Mouse (Mus musculus) cerebellum, adult 2 months (tissue): ENCODE data around the gene Msmo1. TPM values are rescaled to one million over a fixed set of nuclear protein-coding genes. Genes with fewer than 3 reads are reported as not detected.

ENCODE experiments used
- DNase-seq, 2 experiments: peaks; one replicate each; pipeline ENCODE4 v3.0.0; 2021
- H3K27ac ChIP-seq: fragments of 200-500 bp; 2 replicates; pipeline ENCODE4 v1.5.1; 2012; ENCODE audit warnings: low read length, control low read depth, inconsistent platforms; ENCODE audit not compliant: insufficient read depth
- H3K27me3 ChIP-seq: fragments of 200-500 bp; 2 replicates; pipeline ENCODE4 v1.6.1; 2012; ENCODE audit warnings: inconsistent platforms, mild to moderate bottlenecking, low read length, moderate library complexity; ENCODE audit not compliant: control insufficient read depth, insufficient read depth
- H3K4me1 ChIP-seq: fragments of 200-500 bp; 2 replicates; pipeline ENCODE4 v1.6.1; 2011; ENCODE audit warnings: low read length; ENCODE audit not compliant: control insufficient read depth, insufficient read depth
- H3K4me3 ChIP-seq: fragments of 200-500 bp; replicated peaks from 2 replicates; pipeline ENCODE3; 2011; ENCODE audit warnings: mild to moderate bottlenecking, low read depth, low read length, control low read depth; ENCODE audit not compliant: insufficient read depth
- CTCF ChIP-seq: fragments of 200-500 bp; IDR thresholded peaks from 2 replicates; pipeline ENCODE4 v1.5.1; 2011; ENCODE audit warnings: low read depth, mild to moderate bottlenecking, control low read depth, low read length, moderate library complexity, borderline replicate concordance; ENCODE audit not compliant: insufficient read depth
- POLR2A ChIP-seq: fragments of 200-500 bp; IDR thresholded peaks from 2 replicates; pipeline ENCODE4 v1.6.1; 2011; ENCODE audit warnings: low read length, control low read depth, borderline replicate concordance; ENCODE audit not compliant: insufficient read depth
- WGBS: fragments of 180-500 bp; shearing (Covaris S2); methylation state at CpG from one replicate; pipeline ENCODE4 v1.1.7; 2018; 5-methylcytosine and 5-hydroxymethylcytosine counted together
- polyA plus RNA-seq: library from polyadenylated mRNA; depleted of rRNA; stranded (reverse); fragments of >200 nt; gene quantifications from 2 replicates; pipeline ENCODE4 v1.2.3, GENCODE M21; 2012; rRNA removed

Msmo1 gene
- 95.7 and 107 TPM in 2 replicates for polyA plus RNA-seq

- Histone ChIP-seq H3K4me3 (peak within 1 kb of the TSS; percentile 90), H3K4me1 (no peaks in the 10 kb centered on the region), H3K27me3 (no peaks in the 10 kb centered on the region), H3K27ac (no peak within 1 kb of the TSS; the same call in 1 of the 2 replicates)
- DNase-seq: peak; percentile 96 to 99
- under 1% methylated on average over 60 of the region's 60 CpGs for WGBS
- no peak for TF ChIP-seq CTCF
- peak; percentile 75 for TF ChIP-seq POLR2A
Observed at GRCm38 (mm10) chr8:64733271-64733943, at the start of gene Msmo1. Gene Msmo1, minus strand, starts transcription at chr8:64733792.

- 85% methylated on average over 6 of the region's 6 CpGs for WGBS
- Histone ChIP-seq H3K27ac (no peak overlapping the region), H3K4me1 (no peaks in the 10 kb centered on the region), H3K4me3 (no peak overlapping the region), H3K27me3 (no peaks in the 10 kb centered on the region)
- TF ChIP-seq CTCF: no peak
- no peak for TF ChIP-seq POLR2A
- no peak for DNase-seq
Observed at GRCm38 (mm10) chr8:64781947-64782346, 48.4 kb upstream of the Msmo1 start.

- H3K4me3 ChIP-seq: no peak overlapping the region
- H3K4me1 ChIP-seq: no peaks in the 10 kb centered on the region
- TF ChIP-seq POLR2A: no peak
- TF ChIP-seq CTCF: 0 out of 2 replicates have a peak, but pooled peaks have one; percentile 4
- no peak for DNase-seq
- no peaks in the 10 kb centered on the region for H3K27me3 ChIP-seq
- 78% methylated on average over 9 of the region's 9 CpGs for WGBS
- no peak overlapping the region for H3K27ac ChIP-seq
Observed at GRCm38 (mm10) chr8:64777925-64778324, 44.3 kb upstream of the Msmo1 start.

GRCm38 (mm10) chr8:64774136-64774535, 40.5 kb upstream of the Msmo1 start:
- 95% methylated on average over 6 of the region's 6 CpGs for WGBS
- Histone ChIP-seq H3K27me3 (no peaks in the 10 kb centered on the region), H3K27ac (no peak overlapping the region), H3K4me3 (no peak overlapping the region), H3K4me1 (no peaks in the 10 kb centered on the region)
- no peak for DNase-seq
- TF ChIP-seq POLR2A (no peak), CTCF (no peak)

- TF ChIP-seq POLR2A: no peak
- no peak for TF ChIP-seq CTCF
- WGBS: 93% methylated on average over 7 of the region's 7 CpGs
Observed at GRCm38 (mm10) chr8:64770814-64771213, 37.2 kb upstream of the Msmo1 start.

GRCm38 (mm10) chr8:64769586-64769985, 36.0 kb upstream of the Msmo1 start:
- Histone ChIP-seq H3K4me3 (no peak overlapping the region), H3K27ac (no peak overlapping the region), H3K27me3 (no peaks in the 10 kb centered on the region), H3K4me1 (peaks cover 4% of the 10 kb centered on the region; the same call in 1 of the 2 replicates)
- 45% methylated on average over 7 of the region's 7 CpGs for WGBS
- DNase-seq: no peak
- no peak for TF ChIP-seq POLR2A
- no peak for TF ChIP-seq CTCF

More at GRCm38 (mm10) chr8:64770814-64771213, 37.2 kb upstream of the Msmo1 start:
- Histone ChIP-seq H3K4me3 (no peak overlapping the region), H3K27me3 (no peaks in the 10 kb centered on the region), H3K27ac (no peak overlapping the region), H3K4me1 (peaks cover 4% of the 10 kb centered on the region; the same call in 1 of the 2 replicates)
- no peak for DNase-seq

- WGBS: 73% methylated on average over 9 of the region's 9 CpGs
- Histone ChIP-seq H3K4me1 (peaks cover 4% of the 10 kb centered on the region; the same call in 1 of the 2 replicates), H3K4me3 (no peak overlapping the region), H3K27ac (no peak overlapping the region), H3K27me3 (no peaks in the 10 kb centered on the region)
- TF ChIP-seq POLR2A (no peak), CTCF (no peak)
- DNase-seq: no peak
Observed at GRCm38 (mm10) chr8:64768645-64769044, 35.1 kb upstream of the Msmo1 start.

- WGBS: 67% methylated on average over 9 of the region's 9 CpGs
- peak; percentile 35 to 56 for DNase-seq
Observed at GRCm38 (mm10) chr8:64767047-64767446, 33.5 kb upstream of the Msmo1 start.

More at GRCm38 (mm10) chr8:64767047-64767446, 33.5 kb upstream of the Msmo1 start:
- Histone ChIP-seq H3K27me3 (no peaks in the 10 kb centered on the region), H3K4me3 (no peak overlapping the region), H3K27ac (no peak overlapping the region), H3K4me1 (peaks cover 4% of the 10 kb centered on the region; the same call in 1 of the 2 replicates)
- TF ChIP-seq CTCF (no peak), POLR2A (no peak)
